In the genomic region with DNA sequence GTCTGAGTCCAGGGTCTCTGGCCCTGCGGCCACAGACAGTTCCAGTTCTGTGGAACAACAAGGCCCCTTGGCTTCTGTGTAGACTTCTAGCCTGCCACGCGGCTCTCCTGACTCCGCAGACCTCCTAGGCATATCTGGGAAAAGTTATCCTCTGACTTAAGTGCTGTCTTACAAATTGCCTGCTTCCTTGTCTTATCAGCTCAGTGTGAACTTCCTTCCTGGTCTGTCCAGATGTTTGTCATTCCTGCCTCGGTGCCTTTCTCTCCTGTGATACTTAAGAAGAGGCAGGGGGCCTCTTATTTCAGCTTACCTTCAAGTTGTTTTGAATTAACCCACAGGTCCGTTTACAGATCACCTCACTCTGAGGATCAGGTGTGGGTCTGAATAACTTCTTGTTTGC, we compare ENCODE assay signal across 13 mouse cellular contexts. TPM values are rescaled to one million over a fixed set of nuclear protein-coding genes. Genes with fewer than 3 reads are reported as not detected.
DNase-seq lines count a peak whose midpoint lies in the region; ATAC-seq and TF ChIP-seq lines count a peak whose summit lies in the region.
"Had no signal": no experiment of that assay in that cellular context is flagged by ENCODE, and none has a peak within 500 bp of the region (broad histone marks: within the 10 kb centered on the region; RNA-seq: fewer than 3 reads in every experiment).

No protein-coding gene starts in this region.

- no peak overlapping the region for H3K4me3 ChIP-seq in heart, embryonic 10.5 days
- no peak overlapping the region for H3K4me3 ChIP-seq in liver, embryonic 11.5 days (ENCODE audit: low read depth, low read length)
- H3K4me3 ChIP-seq in liver, postnatal 0 days (ENCODE audit: low read depth, low read length) = no peak overlapping the region
- no peak overlapping the region for H3K4me3 ChIP-seq in embryonic facial prominence, embryonic 10.5 days
- H3K4me3 ChIP-seq in forebrain, embryonic 14.5 days (ENCODE audit: low read depth, low read length) = no peak overlapping the region

- ATAC-seq in liver, embryonic 11.5 days (replicated peaks; ENCODE audit: low FRiP score) = no peak
- no peak for ATAC-seq in liver, postnatal 0 days
- ATAC-seq in forebrain, embryonic 14.5 days = no peak
- ATAC-seq: hindbrain, postnatal 0 days; Patski had no signal

- TF ChIP-seq CTCF in liver, postnatal 0 days (IDR thresholded peaks at IDR 0.05; ENCODE audit: low read depth) = no peak

- H3K27me3 ChIP-seq in heart, embryonic 10.5 days (ENCODE audit: insufficient read depth, poor library complexity, severe bottlenecking) = peaks cover 28% of the 10 kb centered on the region
- H3K27me3 ChIP-seq in liver, embryonic 11.5 days (replicated peaks; ENCODE audit: control insufficient read depth, insufficient read depth, low read length) = no peaks in the 10 kb centered on the region
- H3K27me3 ChIP-seq in liver, postnatal 0 days (ENCODE audit: insufficient read depth, low read length) = no peaks in the 10 kb centered on the region
- H3K27me3 ChIP-seq in embryonic facial prominence, embryonic 10.5 days (replicated peaks; ENCODE audit: low read depth, poor library complexity, severe bottlenecking) = no peaks in the 10 kb centered on the region
- H3K27me3 ChIP-seq in forebrain, embryonic 14.5 days (replicated peaks; ENCODE audit: control insufficient read depth, insufficient read depth, low read length) = no peaks in the 10 kb centered on the region
- H3K27me3 ChIP-seq: Patski had no signal

- 8% methylated on average over 6 of the region's 6 CpGs for WGBS in heart, embryonic 10.5 days
- WGBS in liver, embryonic 11.5 days = 12% methylated on average over 6 of the region's 6 CpGs
- WGBS in liver, postnatal 0 days (ENCODE audit: insufficient replicate concordance) = 28% methylated on average over 6 of the region's 6 CpGs
- 24% methylated on average over 6 of the region's 6 CpGs for WGBS in embryonic facial prominence, embryonic 10.5 days
- 73% methylated on average over 6 of the region's 6 CpGs for WGBS in forebrain, embryonic 14.5 days

- H3K36me3 ChIP-seq in heart, embryonic 10.5 days = no peaks in the 10 kb centered on the region
- H3K36me3 ChIP-seq in liver, embryonic 11.5 days (ENCODE audit: control insufficient read depth, insufficient read depth, low read length) = no peaks in the 10 kb centered on the region
- H3K36me3 ChIP-seq in liver, postnatal 0 days (replicated peaks; ENCODE audit: insufficient read depth, low read length) = no peaks in the 10 kb centered on the region
- no peaks in the 10 kb centered on the region for H3K36me3 ChIP-seq in embryonic facial prominence, embryonic 10.5 days (replicated peaks)
- no peaks in the 10 kb centered on the region for H3K36me3 ChIP-seq in forebrain, embryonic 14.5 days (ENCODE audit: control insufficient read depth, insufficient read depth, low read length)

- H3K27ac ChIP-seq in heart, embryonic 10.5 days = peak overlapping the region; percentile 2; the same call in 1 of the 2 replicates
- H3K27ac ChIP-seq in liver, embryonic 11.5 days (ENCODE audit: low read depth, low read length) = no peak overlapping the region
- no peak overlapping the region; the same call in 1 of the 2 replicates for H3K27ac ChIP-seq in liver, postnatal 0 days (ENCODE audit: low read depth)
- peak overlapping the region; percentile 69; the same call in 1 of the 2 replicates for H3K27ac ChIP-seq in embryonic facial prominence, embryonic 10.5 days (replicated peaks)
- no peak overlapping the region for H3K27ac ChIP-seq in forebrain, embryonic 14.5 days (ENCODE audit: low read depth, low read length)
- H3K27ac ChIP-seq: hindbrain, postnatal 0 days had no signal

- intact Hi-C loops in heart, postnatal 25 days (cut with DNase I) = loop anchor here (5.0 kb wide), 1 partner anchor 47 kb away; no protein-coding TSS in a partner anchor

- 0 out of 2 replicates have a peak, but pooled peaks cover 3% of the 10 kb centered on the region for H3K9me3 ChIP-seq in heart, embryonic 10.5 days
- no peaks in the 10 kb centered on the region for H3K9me3 ChIP-seq in liver, embryonic 11.5 days (ENCODE audit: control insufficient read depth, low read length)
- peaks cover 11% of the 10 kb centered on the region for H3K9me3 ChIP-seq in liver, postnatal 0 days (ENCODE audit: low read length)
- H3K9me3 ChIP-seq in embryonic facial prominence, embryonic 10.5 days = peaks cover 5% of the 10 kb centered on the region; the same call in 1 of the 2 replicates
- no peaks in the 10 kb centered on the region for H3K9me3 ChIP-seq in forebrain, embryonic 14.5 days (replicated peaks; ENCODE audit: control insufficient read depth, low read length)

- peaks cover 11% of the 10 kb centered on the region for H3K4me1 ChIP-seq in heart, embryonic 10.5 days
- H3K4me1 ChIP-seq in liver, embryonic 11.5 days (replicated peaks; ENCODE audit: control insufficient read depth, insufficient read depth, low read length) = peaks cover 7% of the 10 kb centered on the region; the same call in 1 of the 2 replicates
- H3K4me1 ChIP-seq in liver, postnatal 0 days (ENCODE audit: insufficient read depth) = peaks cover 5% of the 10 kb centered on the region
- peaks cover 19% of the 10 kb centered on the region for H3K4me1 ChIP-seq in embryonic facial prominence, embryonic 10.5 days
- H3K4me1 ChIP-seq in forebrain, embryonic 14.5 days (ENCODE audit: control insufficient read depth, insufficient read depth, low read length) = no peaks in the 10 kb centered on the region

- H3K9ac ChIP-seq in liver, embryonic 11.5 days (ENCODE audit: low read depth, low read length) = no peak overlapping the region
- no peak overlapping the region for H3K9ac ChIP-seq in liver, postnatal 0 days (replicated peaks)
- H3K9ac ChIP-seq in forebrain, embryonic 14.5 days (ENCODE audit: low read length) = no peak overlapping the region

- TF ChIP-seq EP300 in liver, postnatal 0 days (IDR thresholded peaks at IDR 0.05; ENCODE audit: low read depth) = no peak

- no peak for DNase-seq in heart, embryonic 10.5 days (ENCODE audit: low spot score)
- no peak for DNase-seq in heart, postnatal 25 days (ENCODE audit: low spot score)
- no peak for DNase-seq in liver, embryonic 11.5 days (ENCODE audit: low spot score)
- DNase-seq in liver, postnatal 0 days = no peak
- DNase-seq in embryonic facial prominence, embryonic 10.5 days (ENCODE audit: low spot score) = no peak
- DNase-seq in kidney, postnatal 10 days = peak; percentile 34
- DNase-seq in neural tube, embryonic 10.5 days (ENCODE audit: extremely low spot score, low spot score) = no peak
- no peak for DNase-seq in forebrain, embryonic 14.5 days (ENCODE audit: low spot score)
- DNase-seq: adrenal gland, postnatal 36 days; cerebellum, adult 11-12 months; layer of hippocampus, postnatal 36 days had no signal

- H3K4me2 ChIP-seq in liver, embryonic 11.5 days = 0 out of 2 replicates have a peak overlapping the region, but pooled peaks have one; percentile 9
- H3K4me2 ChIP-seq in liver, postnatal 0 days (ENCODE audit: low read depth, low read length) = no peak overlapping the region
- no peak overlapping the region for H3K4me2 ChIP-seq in forebrain, embryonic 14.5 days (ENCODE audit: low read length)

RNA-seq across cellular contexts. Expression of a gene that starts 18.9 kb away (rescaled TPM):
- polyA plus RNA-seq in heart, embryonic 10.5 days (2016; fragmentation: Nextera tagmentation; extraction: Ambion mirVana) = 2.0 and 2.5 TPM in 2 replicates
- not detected for total RNA-seq in heart, postnatal 25 days (2021)
- 3.7 and 4.8 TPM in 2 replicates for polyA plus RNA-seq in liver, embryonic 11.5 days (2014; fragmentation: Nextera tagmentation; extraction: Ambion mirVana)
- 3.0 and 4.1 TPM in 2 replicates for polyA plus RNA-seq in liver, postnatal 0 days (2015; fragmentation: Nextera tagmentation; extraction: Ambion mirVana)
- 3.1 and 4.1 TPM in 2 replicates for polyA plus RNA-seq in embryonic facial prominence, embryonic 10.5 days (2016; fragmentation: Nextera tagmentation; extraction: Ambion mirVana)
- polyA plus RNA-seq in forebrain, embryonic 14.5 days (2014; fragmentation: Nextera tagmentation; extraction: Ambion mirVana) = 7.4 and 8.8 TPM in 2 replicates

Comparison
In these comparisons a context has a peak if more than half of its experiments do, and no peak if none do; other contexts are left out.
1. H3K27ac ChIP-seq: peak in heart, embryonic 10.5 days (single experiment) and embryonic facial prominence, embryonic 10.5 days (single experiment); none in liver, embryonic 11.5 days (single experiment), liver, postnatal 0 days (single experiment) and forebrain, embryonic 14.5 days (single experiment).